Mouse (Mus musculus) testis, postnatal 10 days (tissue): Measurements from ENCODE around the gene Krt10.

Source experiments
- DNase-seq: peaks from one replicate; pipeline ENCODE4 v3.0.0; 2021; ENCODE audit warnings: low spot score

The Krt10 gene

GRCm38 (mm10) chr11:99369853-99370451 is 19.2 kb downstream of the Krt10 start:
- no peak for DNase-seq

DNA sequence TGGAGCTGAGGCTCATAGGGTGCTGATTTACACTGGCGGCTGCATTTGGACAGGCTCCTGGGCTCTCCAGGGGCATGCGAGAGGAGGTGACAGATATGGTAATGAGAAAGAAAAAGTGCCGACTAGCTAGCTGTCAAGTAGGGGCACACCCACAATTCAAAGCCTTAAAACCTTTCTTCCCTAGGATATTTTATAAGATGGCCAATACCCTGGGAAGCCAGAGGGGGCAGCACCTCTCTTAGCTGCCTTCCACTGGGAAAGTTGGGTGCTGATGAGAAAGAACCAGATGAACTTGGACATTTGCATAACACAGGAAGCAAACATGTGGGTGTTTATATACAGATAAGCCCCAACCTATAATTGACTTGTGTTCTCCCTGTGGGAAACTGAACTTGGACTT is 19.9 kb downstream of the Krt10 start:
- peak; percentile 50 for DNase-seq

- DNase-seq, result peak; percentile 59
Observed at GRCm38 (mm10) chr11:99366791-99367190, 22.4 kb downstream of the Krt10 start.

DNA sequence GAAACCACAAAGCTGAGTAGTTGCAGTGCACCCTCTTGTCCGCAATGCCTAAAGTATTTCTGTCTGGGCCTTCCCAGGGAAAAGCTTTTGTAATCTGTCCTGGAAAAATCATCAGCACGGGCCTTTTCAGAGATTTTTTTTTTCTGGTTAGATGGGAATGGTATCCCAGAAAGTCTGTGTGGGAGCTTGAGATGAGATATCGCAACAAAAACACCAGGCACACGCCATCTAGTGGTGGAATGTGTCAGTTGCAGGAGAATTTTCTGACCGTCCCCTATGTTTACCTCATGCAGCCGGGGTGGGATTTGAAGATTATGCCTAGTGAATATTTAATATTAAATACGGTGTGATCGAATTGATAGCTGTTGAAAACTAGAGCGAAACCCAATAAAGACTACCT is 24.8 kb downstream of the Krt10 start:
- DNase-seq, result no peak

DNA sequence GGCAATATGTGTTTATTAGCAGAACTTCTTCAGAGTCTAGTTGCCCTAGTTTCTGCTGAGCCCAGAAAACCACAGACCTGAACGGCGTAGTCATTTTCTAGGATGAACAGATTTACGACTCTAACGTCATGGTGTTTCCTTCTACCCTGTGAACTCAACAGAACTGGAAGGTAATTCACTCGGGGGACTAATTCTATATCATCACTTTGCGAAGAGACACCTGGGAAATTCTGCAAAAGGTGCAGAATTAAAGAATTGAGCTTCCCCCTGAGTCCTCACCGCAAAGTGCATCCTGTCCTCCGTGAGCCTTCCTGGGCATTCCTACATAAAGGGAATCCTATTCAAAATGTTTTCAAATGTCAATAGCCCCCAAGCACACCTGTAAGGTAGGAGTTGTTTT is 27.7 kb downstream of the Krt10 start:
- DNase-seq, result no peak

DNA sequence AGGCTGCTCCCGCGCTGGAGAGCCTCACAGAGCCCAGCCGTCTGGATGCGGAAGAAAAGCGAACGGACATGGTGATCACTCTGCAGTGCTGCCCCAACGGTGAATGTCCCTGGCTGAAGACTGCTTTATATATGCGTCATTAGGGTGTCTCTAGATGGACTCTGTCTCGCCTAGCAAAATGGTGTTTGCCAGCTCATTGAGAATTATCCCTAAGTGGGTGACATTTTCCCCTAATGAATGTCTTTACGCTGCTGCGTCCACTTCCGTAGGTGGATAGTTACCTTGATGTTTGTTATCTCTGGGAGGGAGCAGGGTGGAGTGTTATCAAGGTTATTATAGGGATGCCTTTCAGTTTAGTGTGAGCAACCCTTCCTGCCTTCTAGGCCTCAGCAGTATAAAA is 38.2 kb downstream of the Krt10 start, which contains the start of gene Krt27:
TSS of gene Krt27 (minus strand) at position 101 of the 400 bp plus-strand sequence.
- DNase-seq, result no peak

GRCm38 (mm10) chr11:99339299-99339847 is 49.8 kb downstream of the Krt10 start:
- no peak for DNase-seq

GRCm38 (mm10) chr11:99337866-99338265 is 51.3 kb downstream of the Krt10 start, which contains the start of gene Krt26:
TSS of gene Krt26 (minus strand) at chr11:99337966.
- DNase-seq, result no peak
